Mouse (Mus musculus) frontal cortex, adult 2 months (tissue): ENCODE results near the gene Wdr89. TPM values are rescaled to one million over a fixed set of nuclear protein-coding genes. Genes with fewer than 3 reads are reported as not detected.
"Not testable (repeated sequence)": the region's sequence is repeated elsewhere in the genome, so short reads cannot be mapped to it uniquely, and the experiment has no call there.

Experiments
- DNase-seq, 2 experiments: peaks; one replicate each; pipeline ENCODE4 v3.0.0; 2022; ENCODE audit warnings: low spot score in 1 of 2; ENCODE audit errors: extremely low spot score in 1 of 2
- polyA plus RNA-seq: library from polyadenylated mRNA; depleted of rRNA; stranded (reverse); fragments of >200 nt; gene quantifications from 2 replicates; pipeline ENCODE4 v1.2.3, GENCODE M21; 2012; rRNA removed

The Wdr89 gene
- polyA plus RNA-seq: 5.3 and 6.6 TPM in 2 replicates

GRCm38 (mm10) chr12:75669258-75670106, at the start of gene Wdr89:
Gene Wdr89, minus strand, starts transcription at chr12:75669537.
- DNase-seq: peak; percentile 100

GRCm38 (mm10) chr12:75713596-75713995, 44.3 kb upstream of the Wdr89 start:
- DNase-seq: no peak

- not testable (repeated sequence) for DNase-seq
These were observed 43.6 kb upstream of the Wdr89 start for GRCm38 (mm10) chr12:75712905-75713304.

GRCm38 (mm10) chr12:75710596-75711376, 41.4 kb upstream of the Wdr89 start:
- DNase-seq: peak in 1 of 2 experiments; percentile 14

GRCm38 (mm10) chr12:75709506-75709905, 40.2 kb upstream of the Wdr89 start:
- DNase-seq: no peak

- DNase-seq: no peak
These were observed 37.3 kb upstream of the Wdr89 start for GRCm38 (mm10) chr12:75706670-75707069.

- no peak for DNase-seq
These were observed 33.4 kb upstream of the Wdr89 start for GRCm38 (mm10) chr12:75702739-75703122.

- no peak for DNase-seq
These were observed 32.9 kb upstream of the Wdr89 start for GRCm38 (mm10) chr12:75702084-75702738.

- peak in 1 of 2 experiments; percentile 22 for DNase-seq
These were observed 32.1 kb upstream of the Wdr89 start for GRCm38 (mm10) chr12:75701173-75702083.

- DNase-seq: no peak
These were observed 29.4 kb upstream of the Wdr89 start for GRCm38 (mm10) chr12:75698692-75699091.

GRCm38 (mm10) chr12:75695845-75696244, 26.5 kb upstream of the Wdr89 start:
- DNase-seq: not testable (repeated sequence)

- no peak for DNase-seq
These were observed 19.7 kb upstream of the Wdr89 start for GRCm38 (mm10) chr12:75689003-75689402.

- DNase-seq: no peak
These were observed 18.0 kb upstream of the Wdr89 start for GRCm38 (mm10) chr12:75687314-75687713.

- not testable (repeated sequence) for DNase-seq
These were observed 14.7 kb upstream of the Wdr89 start for GRCm38 (mm10) chr12:75684026-75684425.

GRCm38 (mm10) chr12:75683598-75683997, 14.3 kb upstream of the Wdr89 start:
- no peak for DNase-seq

GRCm38 (mm10) chr12:75682842-75683241, 13.5 kb upstream of the Wdr89 start:
- no peak for DNase-seq

- DNase-seq: no peak
These were observed 11.8 kb upstream of the Wdr89 start for GRCm38 (mm10) chr12:75681101-75681500.

GRCm38 (mm10) chr12:75678393-75678792, 9.1 kb upstream of the Wdr89 start:
- no peak for DNase-seq

GRCm38 (mm10) chr12:75672630-75673029, 3.3 kb upstream of the Wdr89 start:
- DNase-seq: no peak

GRCm38 (mm10) chr12:75671759-75672315, 2.5 kb upstream of the Wdr89 start:
- DNase-seq: no peak
